Mouse (Mus musculus) left cerebral cortex, adult 8-10 months (tissue): Measurements from ENCODE around the gene Hacl1. TPM values are rescaled to one million over a fixed set of nuclear protein-coding genes. Genes with fewer than 3 reads are reported as not detected.

Experiments used
- DNase-seq, 2 experiments: peaks; one replicate each; pipeline ENCODE4 v3.0.0; 2022; ENCODE audit warnings: low spot score in 2 of 2
- total RNA-seq, 4 experiments: library from RNA; stranded (reverse); gene quantifications; 2 replicates each; pipeline ENCODE4 v1.2.4; 2022

Hacl1 gene
- total RNA-seq: 10 to 100 TPM in 2 of 4 experiments, 1 to 10 TPM in 2; 6.4 to 10.4 (median 9.8) TPM

GRCm38 (mm10) chr14:31640890-31641505, at the start of gene Hacl1, which contains the start of gene Btd:
Gene Hacl1, minus strand, starts transcription at chr14:31641286.
Gene Btd, plus strand, starts transcription at chr14:31641028.
- peak; percentile 84 to 85 for DNase-seq

GRCm38 (mm10) chr14:31686231-31686630, 45.1 kb upstream of the Hacl1 start:
- no peak for DNase-seq

DNA sequence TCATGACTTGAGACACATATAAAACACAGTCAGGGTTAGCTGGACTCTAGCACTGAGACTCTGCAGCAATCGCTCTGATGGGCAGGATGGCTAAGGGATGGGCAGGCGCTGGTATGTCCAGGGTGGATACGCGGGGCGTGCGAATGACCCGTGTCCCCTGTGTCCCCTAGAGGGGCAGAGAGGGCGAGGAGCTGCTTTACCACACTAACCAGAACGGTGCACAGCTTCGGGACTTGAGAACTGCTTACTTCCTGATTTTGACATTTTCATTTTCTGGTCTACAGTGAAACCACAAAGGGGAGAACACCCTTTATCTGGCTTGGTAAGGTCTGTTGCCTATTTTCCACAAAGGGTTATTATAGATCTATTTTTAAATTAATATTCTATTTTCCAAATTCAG, 44.6 kb upstream of the Hacl1 start:
- DNase-seq: no peak

- DNase-seq: no peak
These were observed 43.4 kb upstream of the Hacl1 start for GRCm38 (mm10) chr14:31684343-31685040.

DNA sequence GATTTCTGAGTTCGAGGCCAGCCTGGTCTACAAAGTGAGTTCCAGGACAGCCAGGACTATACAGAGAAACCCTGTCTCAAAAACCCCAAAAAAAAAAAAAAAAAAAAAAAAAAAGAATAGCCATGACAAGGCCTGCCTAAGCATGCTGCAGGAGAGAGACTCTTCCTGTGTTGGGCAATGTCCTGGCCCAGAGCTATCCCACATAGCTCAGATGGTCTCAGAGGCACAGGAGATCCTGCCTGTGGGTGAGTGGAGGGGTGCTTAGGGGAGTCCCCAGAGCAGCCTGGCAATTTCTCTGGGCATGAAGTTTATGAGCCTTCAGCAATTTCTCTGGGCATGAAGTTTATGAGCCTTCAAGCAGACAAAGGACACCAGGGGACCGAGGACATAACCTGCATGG, 42.5 kb upstream of the Hacl1 start:
- DNase-seq: no peak

- no peak for DNase-seq
These were observed 41.0 kb upstream of the Hacl1 start for GRCm38 (mm10) chr14:31681931-31682555.

- no peak for DNase-seq
These were observed 40.2 kb upstream of the Hacl1 start for GRCm38 (mm10) chr14:31681291-31681690.

- no peak for DNase-seq
These were observed 39.6 kb upstream of the Hacl1 start for GRCm38 (mm10) chr14:31680656-31681055.

- no peak for DNase-seq
These were observed 30.7 kb upstream of the Hacl1 start for GRCm38 (mm10) chr14:31671635-31672320.

DNA sequence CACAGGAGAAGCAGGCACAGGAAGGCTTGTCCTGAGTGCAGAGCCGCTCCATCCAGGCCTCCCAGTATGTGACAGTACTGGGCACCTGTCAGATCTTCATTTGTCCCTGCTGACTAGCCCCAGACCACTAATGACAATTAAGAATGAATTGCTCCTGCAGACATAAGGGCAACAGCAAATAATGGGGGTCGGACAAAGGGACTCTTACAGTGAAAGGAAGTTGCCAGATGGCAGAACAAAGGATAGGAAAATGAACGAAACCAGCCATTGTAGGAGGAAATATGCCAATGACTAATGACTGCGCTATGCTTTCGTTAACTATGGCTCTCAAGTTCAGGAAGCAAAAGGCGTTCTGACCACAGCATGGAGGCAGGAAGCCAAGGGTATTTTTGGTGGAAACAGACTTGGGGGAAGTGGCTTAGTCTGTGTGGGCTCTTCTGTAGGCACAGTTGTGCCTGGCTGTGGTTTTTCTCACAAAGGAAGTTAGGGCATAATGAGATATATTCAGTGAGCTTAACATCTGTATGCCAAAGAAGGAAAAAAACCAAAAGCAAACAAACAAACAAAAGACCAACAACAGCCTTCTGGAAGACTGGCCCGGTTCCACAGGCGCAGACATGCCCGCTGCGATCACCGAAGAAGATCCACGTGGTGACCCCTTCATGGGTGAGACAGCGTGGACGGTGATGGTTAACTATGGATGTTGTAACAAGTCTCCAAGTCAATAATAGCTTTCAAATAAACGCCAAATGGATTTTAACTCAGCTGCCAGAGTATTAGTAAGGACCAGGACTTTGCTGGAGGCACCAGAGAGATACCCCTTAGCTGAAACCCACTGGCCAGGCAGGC, 28.8 kb upstream of the Hacl1 start:
- no peak for DNase-seq

DNA sequence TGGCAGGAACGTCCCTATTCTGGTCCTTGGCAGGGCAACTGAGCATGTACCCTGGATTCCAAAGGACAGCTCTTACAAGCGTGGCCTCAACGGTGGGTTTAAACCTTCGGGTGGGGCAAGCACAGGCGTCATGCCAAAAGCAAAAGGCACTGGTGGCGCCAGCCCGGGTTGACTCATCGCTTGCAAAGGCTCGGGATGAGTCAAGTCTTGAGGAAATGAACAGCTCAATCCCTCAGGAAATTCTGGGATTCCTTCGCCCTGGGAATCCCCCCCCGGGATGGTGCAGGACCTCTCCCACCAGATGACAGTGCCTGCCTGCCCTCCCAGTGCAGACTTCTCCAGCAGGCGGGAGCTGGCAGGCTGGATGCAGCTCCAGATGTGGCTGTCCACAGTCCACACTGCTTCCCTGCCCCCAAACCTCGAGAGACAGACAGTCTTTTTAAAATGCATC, 28.1 kb upstream of the Hacl1 start:
- peak; percentile 59 to 72 for DNase-seq

GRCm38 (mm10) chr14:31668326-31668725, 27.2 kb upstream of the Hacl1 start:
- peak in 1 of 2 experiments; percentile 25 for DNase-seq

GRCm38 (mm10) chr14:31667741-31668140, 26.7 kb upstream of the Hacl1 start:
- no peak for DNase-seq

DNA sequence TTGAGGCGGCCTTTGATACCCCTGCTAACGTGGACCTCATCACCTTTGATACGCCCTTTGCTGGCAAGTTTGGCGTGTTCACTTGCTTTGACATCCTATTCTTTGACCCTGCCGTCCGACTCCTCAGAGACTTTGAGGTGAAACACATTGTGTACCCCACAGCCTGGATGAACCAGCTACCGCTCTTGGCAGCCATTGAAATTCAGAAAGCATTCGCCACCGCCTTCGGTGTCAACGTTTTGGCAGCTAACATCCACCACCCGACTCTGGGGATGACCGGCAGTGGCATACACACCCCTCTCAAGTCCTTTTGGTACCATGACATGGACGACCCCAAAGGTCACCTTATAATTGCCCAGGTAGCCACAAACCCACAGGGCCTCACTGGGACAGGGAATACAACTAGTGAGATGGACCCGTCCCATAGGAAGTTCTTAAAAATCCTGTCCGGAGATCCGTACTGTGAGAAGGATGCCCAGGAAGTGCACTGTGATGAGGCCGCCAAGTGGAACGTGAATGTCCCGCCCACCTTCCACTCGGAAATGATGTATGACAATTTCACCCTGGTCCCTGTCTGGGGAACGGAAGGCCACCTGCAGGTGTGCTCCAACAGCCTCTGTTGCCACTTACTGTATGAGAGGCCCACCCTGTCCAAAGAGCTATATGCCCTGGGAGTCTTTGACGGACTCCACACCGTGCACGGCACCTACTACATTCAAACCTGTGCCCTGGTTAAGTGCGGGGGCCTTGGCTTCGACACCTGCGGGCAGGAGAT, 26.0 kb upstream of the Hacl1 start:
- DNase-seq: no peak

GRCm38 (mm10) chr14:31665566-31665940, 24.5 kb upstream of the Hacl1 start:
- peak in 1 of 2 experiments; percentile 18 for DNase-seq

DNA sequence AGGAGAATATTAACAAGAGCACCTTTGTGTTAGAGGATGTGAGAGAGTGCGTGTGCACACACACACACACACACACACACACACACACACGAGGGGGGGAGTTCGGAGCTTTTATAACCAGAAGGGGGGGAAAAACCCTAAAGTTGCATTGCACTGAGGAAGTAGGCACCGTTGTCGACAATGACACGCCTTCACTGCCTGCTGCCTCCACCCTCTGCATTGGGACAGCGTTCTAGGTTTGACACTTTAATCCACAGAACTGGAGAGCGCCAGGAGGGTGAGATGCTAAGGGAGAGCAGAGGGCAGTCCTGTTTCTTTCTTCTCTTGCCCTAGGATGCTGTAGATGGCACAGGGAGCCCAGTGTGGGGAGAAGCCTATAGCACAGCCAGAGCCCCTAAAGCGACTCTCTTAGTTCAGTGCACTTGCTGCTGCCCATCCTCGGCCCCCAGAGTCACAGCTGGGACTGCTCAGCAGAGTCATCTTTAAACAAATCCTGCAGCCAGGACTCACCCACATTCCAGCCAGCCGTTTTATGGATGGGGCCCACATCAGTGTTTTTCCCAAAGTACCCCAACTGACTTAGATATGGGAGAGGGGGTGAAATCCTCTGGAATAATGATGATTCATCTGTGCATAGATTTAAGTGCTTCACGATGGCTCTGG, 23.9 kb upstream of the Hacl1 start:
- DNase-seq: no peak

GRCm38 (mm10) chr14:31664100-31664902, 23.2 kb upstream of the Hacl1 start:
- DNase-seq: no peak

GRCm38 (mm10) chr14:31663376-31664099, 22.5 kb upstream of the Hacl1 start:
- no peak for DNase-seq
